Mouse (Mus musculus) retina, embryonic 14.5 days (tissue): Measurements from ENCODE around the gene Myo7a.

Experiments used
- DNase-seq: peaks from one replicate; pipeline ENCODE4 v3.0.0-alpha.2; 2015; ENCODE audit warnings: low spot score

The Myo7a gene

DNA sequence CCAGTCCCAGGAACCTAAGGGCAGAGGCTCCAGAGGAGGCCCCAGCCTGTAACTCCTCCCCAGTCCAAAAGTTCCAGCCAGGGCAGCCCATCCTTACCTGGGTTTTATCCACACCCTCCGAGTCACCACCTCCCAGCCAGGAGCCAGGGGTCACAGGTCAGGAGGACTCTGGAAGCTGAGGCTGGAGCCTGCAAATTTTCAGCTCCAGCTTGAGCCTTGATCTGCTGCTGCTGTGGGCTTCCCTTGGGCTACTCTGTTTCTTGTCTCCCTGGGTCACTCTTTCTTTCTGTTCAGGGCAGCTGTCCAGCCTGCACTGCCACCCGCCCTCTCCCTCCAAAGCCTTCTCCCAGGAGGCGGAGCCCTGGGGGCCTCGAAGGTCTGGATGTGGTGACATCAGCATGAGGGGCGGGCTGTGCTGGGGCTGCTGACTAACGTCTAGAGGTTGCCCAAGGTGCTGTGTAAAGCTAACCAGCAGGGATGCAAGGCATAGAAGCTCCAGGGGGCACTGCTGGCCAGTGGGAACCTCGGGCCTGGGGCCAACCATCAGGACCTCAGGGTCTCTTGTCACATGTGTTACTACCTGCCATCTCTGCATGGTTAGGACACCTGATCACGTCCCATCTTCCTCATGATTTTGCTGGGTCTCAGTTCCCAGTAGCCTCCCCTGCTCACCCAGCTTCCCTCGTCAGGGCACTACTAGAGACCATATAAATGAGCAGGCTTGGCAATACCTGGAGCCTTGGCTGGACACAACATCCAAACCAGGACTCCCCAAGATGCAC is at the start of gene Myo7a:
Myo7a (minus strand) TSS at position 346 of the 782 bp plus-strand sequence.
- peak; percentile 56 for DNase-seq

DNA sequence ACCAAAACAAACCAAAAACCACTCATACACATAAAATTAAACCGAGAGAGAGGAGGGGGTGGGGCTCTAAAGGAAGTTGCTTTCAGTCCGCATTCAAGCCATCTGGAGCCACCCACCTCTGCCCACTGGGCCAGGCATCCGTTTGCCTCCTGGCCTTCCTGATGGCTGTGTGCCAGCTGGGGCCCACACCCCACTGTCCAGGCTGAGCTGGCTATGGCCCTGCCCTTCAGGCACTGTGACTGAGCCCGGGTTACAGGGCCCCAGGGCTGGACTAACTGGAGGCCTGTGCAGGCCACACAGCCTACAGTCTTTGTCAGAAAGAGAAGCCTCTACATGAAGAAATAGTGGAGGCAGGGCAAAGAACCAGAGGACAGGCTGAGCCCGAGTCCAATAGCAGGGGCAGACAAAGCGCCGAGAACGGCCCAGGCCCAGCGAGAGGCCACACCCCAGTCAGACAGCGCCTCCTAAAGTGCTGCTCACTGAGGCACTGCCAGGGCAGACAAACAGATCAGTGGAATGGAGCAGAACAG is 45.7 kb upstream of the Myo7a start:
- DNase-seq, result no peak

DNA sequence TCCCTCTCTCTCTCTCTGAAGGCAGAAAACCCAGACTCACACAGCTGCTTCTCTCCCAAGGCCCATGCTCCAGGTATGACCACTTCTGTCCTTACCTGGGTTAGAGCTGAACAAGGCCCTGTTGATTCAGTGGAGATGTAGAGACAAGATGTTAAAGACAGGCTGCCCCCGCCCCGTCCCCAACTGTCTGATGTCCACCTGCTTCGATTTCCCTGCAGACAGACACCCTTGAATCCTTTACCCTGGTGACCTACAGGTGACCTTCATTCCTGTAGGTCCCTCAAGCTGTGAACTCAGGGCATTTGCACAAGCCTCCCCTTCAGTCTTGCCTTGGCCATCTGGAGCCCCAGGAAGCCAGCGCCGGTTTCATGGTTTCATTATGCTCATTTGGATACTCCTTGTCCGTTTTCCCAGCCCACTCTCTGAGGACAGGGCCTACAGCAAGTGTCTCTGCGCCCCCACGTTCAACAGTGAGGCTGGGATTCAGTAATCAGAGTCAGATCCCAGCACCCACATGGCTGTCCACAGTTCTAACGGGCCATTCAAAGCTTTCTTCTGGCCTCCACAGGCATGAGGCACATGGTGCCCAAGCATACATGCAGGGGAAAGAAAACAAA is 45.2 kb upstream of the Myo7a start:
- DNase-seq, result no peak

- no peak for DNase-seq
Measured at GRCm38 (mm10) chr7:98163700-98164099, 44.4 kb upstream of the Myo7a start.

GRCm38 (mm10) chr7:98162239-98162638 is 42.9 kb upstream of the Myo7a start:
- DNase-seq, result no peak

- no peak for DNase-seq
Measured at GRCm38 (mm10) chr7:98160041-98160740, 40.9 kb upstream of the Myo7a start.

- no peak for DNase-seq
Measured at GRCm38 (mm10) chr7:98158481-98158880, 39.2 kb upstream of the Myo7a start.

DNA sequence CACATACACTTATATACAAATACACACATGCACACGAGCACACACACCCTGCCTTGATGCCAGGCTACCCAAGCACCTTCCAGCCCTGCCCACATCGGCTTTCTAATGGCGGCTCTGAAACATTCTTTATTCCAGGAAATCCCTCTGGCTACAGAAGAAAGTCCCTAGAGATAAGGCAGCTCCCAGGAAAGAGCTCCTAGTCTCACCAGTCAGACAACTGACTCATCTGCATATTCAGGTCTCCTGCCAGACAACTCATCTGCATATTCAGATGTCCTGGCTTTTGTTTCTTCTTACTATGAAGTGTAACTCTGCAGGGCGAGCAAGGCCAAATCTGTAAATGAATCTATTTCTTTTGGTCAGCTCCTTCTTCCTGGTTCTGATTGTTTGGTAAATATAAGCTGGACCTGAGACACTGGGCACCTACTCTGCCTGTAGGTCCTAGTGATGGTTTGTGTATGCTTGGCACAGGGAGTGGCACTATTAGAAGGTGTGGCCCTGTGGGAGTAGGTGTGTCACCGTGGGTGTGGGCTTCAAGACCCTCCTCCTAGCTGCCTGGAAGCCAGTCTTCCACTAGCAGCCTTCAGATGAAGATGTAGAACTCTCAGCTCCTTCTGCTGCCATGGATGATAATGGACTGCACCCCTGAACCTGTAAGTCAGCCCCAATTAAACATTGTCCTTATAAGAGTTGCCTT is 38.5 kb upstream of the Myo7a start:
- DNase-seq, result no peak

- DNase-seq, result no peak
Measured at GRCm38 (mm10) chr7:98156280-98156665, 36.9 kb upstream of the Myo7a start.

DNA sequence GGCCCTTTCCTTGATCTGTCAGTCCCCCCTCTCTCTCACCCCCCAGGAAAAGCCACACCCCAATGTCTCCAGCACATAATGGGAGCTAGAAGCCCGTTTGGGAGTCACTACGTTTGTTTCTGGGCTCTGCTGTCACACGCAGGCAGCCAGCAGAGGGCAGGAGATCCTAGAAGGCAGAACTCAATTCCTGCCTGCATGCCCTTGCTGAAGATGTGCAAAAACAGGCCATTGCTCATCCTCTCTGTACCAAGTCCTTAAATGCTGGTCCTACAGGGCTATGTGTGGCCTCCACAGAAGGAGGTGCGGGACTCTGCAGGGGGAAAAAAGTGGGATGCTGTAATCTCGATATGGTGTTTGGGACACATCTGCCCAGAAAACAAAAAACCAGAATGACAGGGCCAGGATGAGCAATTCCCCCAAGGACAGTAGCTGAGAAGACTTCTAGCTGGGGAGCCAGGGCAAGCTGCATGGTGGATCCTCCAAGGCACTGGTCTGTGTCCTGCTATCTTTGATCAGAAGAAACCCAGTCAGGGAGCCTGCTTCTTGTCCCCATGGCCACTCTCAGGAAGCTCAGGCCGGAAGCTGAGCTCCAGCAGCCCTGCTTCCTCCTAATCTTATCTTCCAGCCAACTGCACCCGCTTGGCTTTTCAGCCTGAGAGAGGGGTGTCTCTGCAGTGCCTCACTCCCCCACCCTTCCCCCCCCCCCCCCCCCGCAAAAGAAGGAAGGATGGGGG is 36.4 kb upstream of the Myo7a start:
- DNase-seq, result peak; percentile 80

GRCm38 (mm10) chr7:98153892-98154291 is 34.6 kb upstream of the Myo7a start:
- no peak for DNase-seq

DNA sequence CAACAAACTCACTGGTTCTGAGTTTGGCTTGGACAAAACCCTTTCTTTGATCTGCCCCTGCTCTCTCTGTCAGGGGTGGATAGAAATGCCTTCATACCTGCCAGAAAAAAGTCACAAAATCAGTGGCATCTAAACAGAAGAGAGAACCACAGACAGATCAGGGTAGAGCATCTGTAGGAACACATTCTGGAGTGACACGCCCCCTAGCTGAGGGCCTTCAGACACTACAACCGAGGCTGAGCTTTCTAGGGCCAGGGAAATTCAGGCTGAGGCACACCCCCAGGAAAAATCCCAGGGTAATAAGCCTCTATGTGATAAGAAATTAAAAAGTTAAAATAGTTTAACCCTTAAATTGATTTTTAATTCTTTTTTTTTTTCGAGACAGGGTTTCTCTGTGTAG is 34.0 kb upstream of the Myo7a start:
- no peak for DNase-seq

- no peak for DNase-seq
Measured at GRCm38 (mm10) chr7:98152400-98152799, 33.1 kb upstream of the Myo7a start.

DNA sequence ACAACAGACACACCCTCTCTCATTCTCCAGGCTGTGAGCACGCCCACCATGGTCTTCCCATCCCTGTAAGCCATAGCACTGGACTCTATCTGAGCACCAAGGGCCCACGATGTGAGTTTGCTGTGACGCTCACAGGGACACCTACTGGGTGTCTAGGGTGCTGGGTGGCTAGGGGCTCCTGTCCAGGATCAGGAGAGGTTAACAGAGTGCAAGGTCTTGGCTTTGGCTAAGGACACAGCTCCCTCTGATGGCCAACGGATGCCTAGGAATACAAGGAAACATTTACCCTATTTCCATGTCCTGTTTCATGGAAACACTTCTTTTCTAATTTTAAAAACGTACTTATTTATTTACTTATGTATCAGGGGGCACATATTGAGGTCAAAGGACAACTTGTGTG is 31.2 kb upstream of the Myo7a start:
- no peak for DNase-seq

DNA sequence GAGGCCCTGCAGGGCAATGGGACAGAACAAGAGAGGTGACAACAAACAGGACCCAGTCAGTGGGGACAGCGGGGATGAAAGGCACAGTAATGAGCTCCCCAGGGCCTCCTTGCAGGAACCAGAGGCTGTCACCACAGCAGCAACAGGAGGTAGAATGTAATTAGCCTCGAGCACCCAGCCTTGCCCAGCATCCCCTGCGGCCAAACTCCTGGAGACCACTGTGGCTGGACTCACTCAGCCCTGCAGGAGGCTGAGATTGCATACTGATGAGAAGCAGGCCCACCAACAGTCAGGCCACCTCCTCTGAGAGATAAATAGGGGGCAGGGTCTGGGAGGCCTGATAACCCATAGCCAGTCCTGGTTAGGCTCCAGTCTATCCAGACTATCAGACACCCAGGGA is 30.5 kb upstream of the Myo7a start:
- DNase-seq, result no peak

DNA sequence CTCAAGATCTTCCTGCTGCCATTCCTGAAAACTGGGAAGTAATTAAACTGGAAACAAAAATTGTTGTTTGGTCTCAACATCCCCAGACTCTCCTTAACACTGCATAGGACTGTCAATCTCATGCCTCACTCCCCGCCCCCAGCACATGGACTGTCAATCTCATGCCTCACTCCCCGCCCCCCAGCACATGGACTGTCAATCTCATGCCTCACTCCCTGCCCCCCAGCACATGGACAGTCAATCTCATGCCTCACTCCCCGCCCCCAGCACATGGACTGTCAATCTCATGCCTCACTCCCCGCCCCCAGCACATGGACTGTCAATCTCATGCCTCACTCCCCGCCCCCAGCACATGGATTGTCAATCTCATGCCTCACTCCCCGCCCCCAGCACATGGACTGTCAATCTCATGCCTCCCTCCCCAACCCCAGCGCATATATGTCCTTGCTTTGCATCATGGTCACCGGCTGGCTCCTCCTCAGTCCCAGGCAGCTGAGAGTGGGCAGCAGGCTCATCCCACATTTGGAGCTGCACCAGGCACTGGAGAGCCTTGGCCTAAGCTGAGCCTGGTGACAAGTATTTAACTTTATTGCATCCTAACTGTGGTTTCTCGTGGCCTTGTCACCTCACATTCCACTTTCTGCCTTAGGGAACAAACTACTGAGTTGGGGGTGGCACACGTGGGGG is 29.5 kb upstream of the Myo7a start:
- DNase-seq, result no peak

GRCm38 (mm10) chr7:98147766-98148165 is 28.4 kb upstream of the Myo7a start:
- DNase-seq, result no peak

DNA sequence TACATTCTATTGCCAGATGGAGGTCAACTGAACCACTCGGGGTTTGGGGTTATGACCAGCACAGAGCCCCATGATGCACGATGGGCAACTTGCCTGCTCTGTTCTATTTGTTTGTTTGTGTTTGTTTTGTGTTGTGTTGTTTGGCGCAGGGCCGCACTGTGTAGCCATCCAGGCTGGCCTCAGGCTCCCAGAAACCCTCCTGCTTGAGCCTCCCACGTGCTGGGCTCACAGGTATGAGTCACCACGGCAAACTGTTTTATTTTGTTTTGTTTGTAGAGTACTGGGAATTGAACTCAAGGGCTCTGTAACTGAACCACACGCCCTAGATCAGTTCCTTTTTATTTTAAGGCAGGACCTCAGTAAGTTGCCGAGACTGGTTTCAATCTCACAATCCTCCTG is 27.1 kb upstream of the Myo7a start:
- DNase-seq, result no peak

DNA sequence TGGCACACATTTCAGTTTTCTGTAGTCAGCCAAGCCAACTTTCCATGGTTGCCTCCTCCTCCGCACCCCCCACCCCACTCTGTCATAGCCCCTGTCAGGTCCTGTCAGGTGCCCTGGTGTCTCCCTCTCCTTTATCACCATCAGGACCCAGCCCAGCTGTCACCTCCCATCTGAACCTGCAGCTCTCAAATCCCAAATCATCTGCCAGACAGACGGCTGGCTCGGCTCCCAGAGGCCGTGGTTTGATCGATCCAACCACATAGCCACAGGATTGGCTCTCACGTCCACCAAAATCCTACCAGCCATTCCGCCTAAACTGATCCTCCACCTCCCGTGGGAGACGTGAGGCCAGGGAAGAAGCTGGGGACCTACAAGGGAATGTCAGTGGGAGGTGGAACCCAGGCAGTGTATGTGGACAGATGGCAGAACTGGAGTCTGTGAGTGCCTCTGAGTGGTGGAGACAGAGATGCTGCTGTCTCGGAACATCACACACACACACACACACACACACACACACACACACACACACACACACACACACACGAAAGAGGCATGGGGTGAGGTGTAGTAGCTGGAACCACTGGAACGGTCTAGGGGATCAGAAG is 26.6 kb upstream of the Myo7a start:
- no peak for DNase-seq

- no peak for DNase-seq
Measured at GRCm38 (mm10) chr7:98145402-98145801, 26.1 kb upstream of the Myo7a start, which contains the start of gene Omp. TSS of gene Omp (minus strand) at chr7:98145502.

DNA sequence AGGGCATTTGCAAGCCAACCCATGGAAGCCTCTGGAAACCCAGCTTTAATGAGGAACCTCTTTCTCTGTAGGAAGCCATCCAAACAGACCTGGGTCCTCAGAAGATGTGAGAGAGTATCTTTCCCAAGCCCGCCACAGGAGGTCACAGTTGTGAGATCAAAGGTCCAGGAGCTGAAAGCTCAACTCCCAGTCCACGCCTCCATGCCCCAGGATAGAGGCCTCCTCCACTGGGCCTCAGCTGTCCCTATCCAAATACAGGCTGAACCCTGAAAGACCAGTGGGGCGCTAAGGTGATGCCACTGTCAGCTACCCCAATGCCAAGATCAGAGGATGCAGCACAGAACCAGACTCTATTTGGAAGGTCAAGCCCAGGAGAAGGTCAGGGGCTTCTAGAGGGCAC is 23.3 kb upstream of the Myo7a start:
- DNase-seq, result no peak
